Mouse (Mus musculus): ENCODE measurements at regions not wholly inside any gene's neighbourhood (a gene's known extent, or its start where the extent isn't known, plus 50 kb on each side); places are given as distances from the start of the nearest gene placed in this dataset.

DNA sequence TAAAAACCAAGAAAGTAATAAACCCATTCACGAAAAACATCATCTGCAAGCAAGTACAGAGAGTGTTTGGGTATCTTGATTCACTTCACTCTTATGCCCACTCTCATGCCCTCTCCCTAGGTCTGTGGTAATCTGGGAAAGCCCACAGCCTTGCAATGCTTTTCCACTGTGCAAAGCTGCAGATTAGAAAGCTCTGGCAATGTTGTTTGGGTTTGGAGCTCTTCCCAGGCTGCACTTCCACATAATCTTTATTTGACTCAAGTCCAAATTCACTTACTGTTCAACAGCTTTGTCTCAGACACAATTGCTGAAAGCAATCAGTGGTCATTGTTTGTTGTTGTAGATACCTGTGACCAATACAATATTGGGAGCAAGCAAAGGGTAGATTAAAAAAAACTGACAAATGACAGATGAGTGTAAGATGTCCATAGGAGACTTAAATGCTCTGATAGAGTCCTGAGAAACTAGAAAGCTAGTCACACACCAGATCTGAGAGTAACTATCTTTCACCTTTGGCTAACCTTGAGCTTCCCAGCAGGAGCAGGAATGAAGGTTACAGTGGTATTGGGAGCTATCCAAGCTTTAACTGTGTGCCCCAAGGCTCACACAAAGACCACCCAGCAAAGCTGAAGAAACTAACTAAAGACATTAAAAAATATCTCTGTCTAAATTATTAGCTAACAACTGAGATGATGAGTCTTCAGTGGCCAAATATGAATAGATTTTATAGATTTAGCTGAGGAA lies 325.7 kb upstream of the Klf12 start:
- DNase-seq (ENCODE audit: low read depth, low spot score) = no peak

DNA sequence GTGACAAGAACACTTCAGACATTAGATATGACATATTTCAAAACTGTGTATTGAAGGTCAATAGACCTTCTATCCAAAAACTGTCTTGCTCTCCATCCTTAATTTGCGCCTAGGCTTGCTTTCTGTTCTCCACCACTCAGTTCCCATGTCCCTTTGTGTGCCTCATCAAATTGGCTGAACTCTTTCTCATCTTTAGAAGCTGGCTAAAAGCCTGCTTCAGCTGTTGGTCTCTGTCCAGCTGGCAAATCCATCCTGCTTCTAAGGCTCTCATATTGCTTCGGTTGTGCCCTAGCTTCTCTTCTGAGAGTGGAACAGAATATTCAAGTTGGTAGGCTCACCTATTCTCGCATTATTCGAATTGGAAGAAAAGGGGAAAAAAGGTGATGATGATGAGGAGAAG lies 322.6 kb upstream of the Klf12 start:
- DNase-seq (ENCODE audit: low read depth, low spot score) = no peak

DNA sequence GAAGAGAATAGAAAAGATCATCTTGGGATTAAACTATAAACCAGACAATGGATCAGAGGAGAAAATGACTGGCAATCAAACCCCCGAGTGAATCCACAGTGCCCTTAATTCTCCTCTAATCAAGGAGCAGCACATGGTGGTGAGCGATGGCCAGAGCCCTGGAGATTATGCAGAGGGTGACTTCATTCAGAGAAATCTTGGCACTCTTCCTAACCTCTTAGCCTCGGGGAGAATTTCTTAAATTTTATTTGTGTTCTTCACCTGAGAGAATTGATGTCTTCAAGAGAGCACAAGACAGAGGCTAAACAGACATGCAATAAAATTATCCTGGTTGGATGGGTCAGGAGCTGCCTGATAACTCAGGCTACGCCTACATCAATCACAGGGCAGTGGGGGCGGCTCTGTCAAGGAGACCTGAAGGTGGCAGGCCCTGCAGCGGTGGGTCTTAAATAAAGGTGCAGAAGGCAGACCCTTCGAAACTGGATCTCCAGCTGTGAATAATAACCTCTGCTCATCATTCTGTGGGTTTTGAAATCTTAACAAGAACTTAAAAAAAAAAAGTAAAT lies 316.5 kb upstream of the Klf12 start:
- DNase-seq (ENCODE audit: low read depth, low spot score) = no peak

DNA sequence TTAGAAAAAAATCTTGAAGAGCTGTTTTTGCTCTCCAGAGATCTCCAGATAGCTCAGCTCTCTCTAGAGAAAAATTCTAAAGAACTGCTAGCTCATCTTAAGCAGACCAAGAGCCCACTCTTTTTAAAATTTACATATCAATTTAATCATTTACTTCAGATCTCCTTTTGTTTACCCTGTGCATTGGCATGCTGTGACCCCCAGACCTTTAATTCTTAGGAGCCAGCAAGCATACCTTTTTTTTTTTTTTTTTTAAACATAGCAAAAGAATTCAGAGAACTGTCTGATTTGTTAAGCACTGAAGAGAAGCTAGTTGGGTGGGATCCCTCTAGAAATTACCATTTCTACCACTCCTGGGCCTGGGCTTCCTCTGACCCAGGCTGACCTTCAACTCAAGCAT lies 285.5 kb upstream of the Klf12 start:
- DNase-seq (ENCODE audit: low read depth, low spot score) = peak; percentile 58

DNA sequence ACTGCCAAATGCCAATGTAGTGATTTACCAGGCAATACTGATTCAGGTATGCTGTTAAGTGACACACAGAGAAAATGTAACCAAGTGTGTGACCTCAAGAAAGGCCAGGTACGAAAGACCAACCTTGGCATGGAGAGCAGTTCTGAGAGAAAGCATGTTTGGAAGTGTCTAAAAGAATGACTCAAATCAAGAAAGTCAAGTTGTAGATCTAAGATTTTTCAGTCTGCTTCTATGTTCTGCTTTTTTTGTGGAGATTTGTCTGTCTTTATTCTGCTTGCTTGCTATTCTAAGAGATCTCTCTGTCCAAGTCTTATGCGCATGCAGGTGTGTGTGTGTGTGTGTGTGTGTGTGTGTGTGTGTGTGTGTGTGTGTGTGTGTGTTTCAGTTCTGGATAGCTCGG lies 277.4 kb upstream of the Klf12 start:
- no peak for DNase-seq (ENCODE audit: low read depth, low spot score)

DNA sequence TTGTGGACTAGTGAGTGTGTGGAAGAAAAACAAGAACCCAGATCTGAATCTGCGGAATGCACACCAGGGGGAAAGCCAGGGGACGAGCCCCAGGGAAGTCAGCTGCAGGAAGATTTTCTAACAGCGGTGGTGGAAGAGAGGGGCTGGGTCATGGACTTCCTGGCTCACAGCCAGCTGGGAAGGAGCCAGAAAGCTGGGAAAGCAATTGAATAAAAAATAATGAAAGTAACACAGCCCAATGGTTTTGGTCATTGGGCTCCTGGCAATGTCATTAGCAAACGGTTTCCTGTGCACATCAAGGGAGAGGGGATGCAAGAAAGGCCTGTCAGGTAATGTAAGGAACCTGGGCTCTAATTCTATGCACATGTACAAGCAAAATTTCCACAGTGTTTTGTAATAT lies 273.9 kb upstream of the Klf12 start:
- peak; percentile 31 for DNase-seq (ENCODE audit: low read depth, low spot score)

DNA sequence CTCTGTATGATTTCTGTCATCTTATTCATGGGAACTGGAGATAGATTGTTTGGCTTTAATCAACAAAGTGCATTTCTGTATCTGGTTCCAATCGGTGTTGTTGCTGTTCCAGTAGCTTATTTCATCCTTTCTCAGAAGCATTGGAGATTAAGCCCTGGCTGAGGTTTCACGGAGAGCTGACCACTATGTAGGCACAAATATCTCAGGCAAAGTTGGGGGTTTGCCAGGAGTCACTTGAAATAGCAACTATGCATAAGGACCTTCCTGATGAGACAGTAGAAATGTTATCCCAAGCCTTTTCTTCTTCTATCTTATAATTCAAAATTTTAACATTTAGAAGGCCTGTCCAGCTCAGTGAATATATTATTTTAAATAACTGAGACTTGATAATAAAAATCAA lies 268.0 kb upstream of the Klf12 start:
- no peak for DNase-seq (ENCODE audit: low read depth, low spot score)

DNA sequence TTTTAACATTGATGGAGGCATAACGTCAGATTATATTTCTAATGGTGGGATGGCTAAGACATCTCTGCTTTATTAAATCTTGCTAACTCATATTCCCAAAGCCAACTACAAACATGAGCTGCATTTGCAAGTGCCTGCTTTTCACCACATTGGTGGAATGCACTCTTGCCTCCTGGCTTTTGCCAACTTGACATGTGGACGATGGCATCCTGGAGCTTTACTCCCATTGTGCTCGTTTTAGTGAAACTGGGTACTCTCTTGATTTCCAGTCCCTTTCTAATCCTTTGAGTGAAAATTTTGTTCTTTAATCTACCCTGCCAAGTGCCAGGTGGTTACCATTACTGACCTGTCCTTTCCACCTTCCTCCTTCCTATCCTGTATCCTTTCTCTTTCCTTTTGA lies 265.8 kb upstream of the Klf12 start:
- no peak for DNase-seq (ENCODE audit: low read depth, low spot score)

DNA sequence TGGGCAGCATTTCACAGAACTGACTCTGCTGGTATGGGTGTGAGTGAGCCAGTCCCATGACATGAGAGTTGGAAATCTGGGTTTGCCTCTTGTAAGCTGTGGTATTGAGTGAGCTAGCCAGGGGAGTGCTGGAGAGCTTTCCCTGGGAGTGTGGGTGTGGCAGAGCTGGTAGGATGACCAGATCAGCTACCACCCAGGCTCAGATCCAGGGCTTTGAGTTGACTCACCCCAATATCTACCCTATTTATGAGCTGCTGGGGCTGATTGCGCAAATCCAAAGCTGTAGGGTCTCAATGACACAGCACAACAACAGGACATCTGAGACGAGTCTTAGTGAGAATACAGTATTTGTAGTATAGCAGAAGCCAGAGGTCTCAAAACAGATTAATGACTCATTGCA lies 245.7 kb upstream of the Klf12 start:
- no peak for DNase-seq (ENCODE audit: low read depth, low spot score)

DNA sequence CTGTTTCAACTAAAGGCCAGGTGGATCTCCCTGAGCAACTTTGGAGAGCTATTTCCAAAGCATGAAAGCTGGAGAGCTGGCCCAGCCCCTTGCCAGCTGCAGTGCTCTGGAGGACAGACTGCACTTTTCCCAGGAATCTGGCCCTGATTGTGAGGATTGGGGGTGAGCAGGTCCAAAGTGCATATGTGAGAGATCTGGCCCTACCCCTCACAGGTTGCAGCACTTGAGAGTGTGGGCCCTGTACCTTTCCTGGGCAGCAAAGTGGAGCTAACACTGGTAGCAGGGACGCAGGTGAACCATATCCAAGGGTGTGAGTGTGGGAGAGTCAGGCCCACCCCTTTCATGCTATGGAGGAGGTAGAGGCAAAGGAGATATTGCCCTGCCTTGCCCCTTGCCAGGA lies 245.3 kb upstream of the Klf12 start:
- no peak for DNase-seq (ENCODE audit: low read depth, low spot score)

DNA sequence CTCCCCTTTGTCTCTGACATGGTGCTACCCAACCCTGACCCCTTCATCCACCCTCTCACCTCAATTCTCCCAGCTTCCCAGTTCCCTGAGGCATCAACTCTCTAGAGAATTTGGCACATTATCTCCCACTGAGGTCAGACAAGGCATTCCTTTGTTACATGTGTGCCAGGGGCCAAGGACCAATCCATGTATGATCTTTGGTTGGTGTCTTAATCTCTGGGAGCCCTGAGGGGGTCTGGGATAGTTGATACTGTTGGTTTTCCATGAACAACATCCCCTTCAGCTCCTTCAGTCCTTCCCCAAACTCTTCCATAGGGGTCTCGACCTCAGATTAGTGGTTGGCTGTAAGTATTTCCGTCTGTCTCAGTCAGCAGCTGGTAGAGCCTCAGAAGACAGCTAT lies 224.9 kb upstream of the Klf12 start:
- DNase-seq (ENCODE audit: low read depth, low spot score) = peak; percentile 27

DNA sequence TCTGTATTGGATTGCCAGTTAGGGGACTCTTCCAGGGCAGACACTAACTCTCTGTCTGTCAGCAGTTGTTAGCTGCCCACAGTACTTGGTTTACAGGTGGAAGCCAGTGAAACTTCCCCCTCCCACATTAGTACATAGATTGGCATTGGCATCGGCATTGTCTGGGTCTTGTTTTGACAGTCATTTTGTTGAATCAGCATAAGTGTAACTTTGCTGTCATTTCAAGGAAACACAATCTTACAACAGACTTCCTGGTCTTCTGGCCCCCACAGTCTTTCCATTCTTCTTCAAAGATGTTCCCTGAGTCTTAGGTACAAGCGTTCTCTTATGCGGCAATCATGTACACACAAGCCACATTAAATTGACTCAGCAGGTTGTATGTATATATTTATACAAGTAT lies 223.6 kb upstream of the Klf12 start:
- no peak for DNase-seq (ENCODE audit: low read depth, low spot score)

DNA sequence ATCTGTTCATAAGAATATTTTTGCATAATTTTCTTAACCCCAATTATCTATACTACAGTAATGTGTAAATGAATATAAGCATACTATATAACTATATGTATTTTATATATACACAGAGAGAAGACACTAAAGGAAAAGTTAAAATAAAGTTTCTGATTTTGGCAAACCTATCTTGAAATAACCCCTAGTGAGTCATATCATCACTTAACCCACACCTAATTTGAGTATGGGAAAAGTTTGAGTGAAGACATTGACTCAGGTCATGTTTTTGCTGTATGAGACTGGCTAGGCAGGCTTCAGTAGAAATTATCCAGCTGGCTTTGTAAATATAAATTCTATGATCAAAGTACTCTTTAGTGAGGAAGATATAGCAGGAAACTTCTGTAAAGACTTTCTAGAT lies 223.1 kb upstream of the Klf12 start:
- no peak for DNase-seq (ENCODE audit: low read depth, low spot score)

DNA sequence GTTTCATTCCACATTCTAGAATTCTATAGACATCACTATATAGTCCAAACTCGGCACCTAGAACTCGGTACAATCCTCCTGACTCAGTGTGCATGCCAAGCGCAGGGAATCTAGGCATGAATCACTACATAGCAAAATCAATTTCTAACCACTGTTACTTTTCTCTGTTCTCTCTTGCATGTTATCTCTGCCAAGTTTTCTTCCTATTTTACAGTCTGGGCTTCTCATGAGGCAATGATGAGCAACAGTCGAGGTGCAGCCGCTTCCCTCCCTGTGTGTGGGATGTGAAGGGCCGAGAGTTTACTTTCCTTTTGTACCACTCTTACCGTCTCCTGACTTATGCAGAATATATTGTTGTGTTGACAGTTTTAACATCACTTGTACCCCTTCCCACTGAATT lies 204.4 kb upstream of the Klf12 start:
- no peak for DNase-seq (ENCODE audit: low read depth, low spot score)

DNA sequence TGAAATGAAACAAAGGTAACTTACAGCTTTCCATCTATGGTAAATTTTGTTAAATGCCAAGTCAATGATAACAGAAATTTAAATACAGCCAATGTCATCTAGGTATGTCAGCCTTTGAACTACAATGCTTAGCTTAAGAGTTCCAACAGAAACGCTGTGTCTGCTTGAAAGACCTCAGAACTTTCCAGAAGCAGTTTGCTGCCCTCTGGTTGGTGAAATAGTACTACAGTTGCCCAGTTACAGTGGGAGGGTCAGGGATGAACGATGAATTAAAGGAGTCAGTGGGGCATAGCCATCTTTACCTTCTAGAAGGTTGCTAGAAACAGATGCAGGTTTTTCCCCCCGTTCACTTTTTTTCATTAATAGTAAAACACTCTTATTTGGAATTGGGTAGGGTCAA lies 201.0 kb upstream of the Klf12 start:
- DNase-seq (ENCODE audit: low read depth, low spot score) = peak; percentile 60

DNA sequence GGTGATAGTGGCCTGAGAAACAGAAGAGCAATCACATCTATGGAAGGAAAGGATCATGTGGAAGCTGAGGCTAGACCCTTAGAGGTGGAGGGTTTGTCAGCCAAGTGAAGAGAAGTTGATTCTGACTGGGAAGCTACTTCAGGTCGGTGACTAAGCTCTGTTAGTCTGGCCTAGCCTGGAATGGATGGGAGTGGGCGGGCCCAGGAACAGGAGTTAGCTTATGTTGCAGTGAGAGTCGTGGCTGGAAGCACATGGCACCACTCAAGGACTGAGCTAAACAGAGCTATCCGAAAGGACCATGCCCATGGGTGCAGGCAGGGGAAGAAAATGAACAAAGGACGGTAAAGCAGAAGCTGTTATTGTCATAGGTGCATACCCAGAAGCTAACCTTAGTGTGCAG lies 199.6 kb upstream of the Klf12 start:
- DNase-seq (ENCODE audit: low read depth, low spot score) = peak; percentile 42

DNA sequence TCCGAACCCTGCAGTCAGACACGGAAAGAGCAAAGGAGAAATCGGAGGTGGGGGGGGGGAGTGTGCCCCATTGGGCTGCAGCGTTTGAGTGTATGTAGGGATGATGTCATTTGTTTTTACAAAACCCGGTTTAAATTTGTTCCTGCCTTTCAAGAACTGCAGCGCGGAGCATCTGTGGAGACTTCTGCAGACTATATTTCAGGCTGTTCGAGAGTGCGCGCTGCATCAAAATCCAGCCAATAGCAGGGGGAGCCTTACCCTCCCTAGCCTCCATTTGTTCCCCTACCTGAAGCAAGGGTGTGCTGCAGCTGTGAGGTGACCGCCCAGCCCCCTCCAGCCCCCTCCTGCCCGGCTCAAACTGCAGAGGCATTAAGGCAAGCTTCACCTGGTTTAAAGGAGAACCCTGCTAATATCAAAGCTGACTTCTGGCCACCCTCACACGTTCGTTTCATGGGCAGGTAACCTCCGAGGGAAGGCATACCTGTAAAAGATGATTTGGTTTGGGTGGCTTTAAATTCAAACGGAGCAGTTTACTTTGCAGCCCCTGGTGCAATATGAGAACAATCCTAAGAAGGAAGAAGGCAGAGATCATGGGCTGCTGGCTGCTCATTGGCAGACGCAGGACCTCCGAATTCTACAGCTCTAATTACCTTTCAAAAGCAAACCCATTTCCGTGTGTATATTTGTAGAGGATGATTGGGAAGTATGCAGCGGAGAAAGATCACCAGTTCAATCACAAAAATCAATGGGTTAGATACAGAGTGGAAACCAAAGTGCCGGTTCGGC lies 193.3 kb upstream of the Klf12 start:
- DNase-seq (ENCODE audit: low read depth, low spot score) = peak; percentile 23

DNA sequence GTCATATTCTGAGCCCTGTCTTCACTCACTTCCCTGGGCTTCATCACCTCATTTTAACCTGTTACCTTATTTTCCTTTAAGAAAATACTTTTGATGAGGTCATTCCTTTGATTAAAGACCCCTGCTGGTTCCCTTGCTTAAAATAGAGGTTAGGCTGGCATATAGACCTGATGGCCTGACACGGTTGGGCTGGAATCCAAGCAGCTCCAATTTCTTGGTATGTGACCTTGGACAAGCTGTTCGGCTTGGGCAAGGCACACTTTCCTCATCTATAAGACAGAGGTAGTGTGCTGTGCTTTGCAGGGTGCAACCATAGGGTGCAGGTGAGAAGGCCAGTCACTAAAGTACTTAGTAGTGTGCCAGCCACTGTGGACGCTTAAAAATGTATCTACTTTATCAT lies 183.8 kb upstream of the Klf12 start:
- DNase-seq (ENCODE audit: low read depth, low spot score) = peak; percentile 30

DNA sequence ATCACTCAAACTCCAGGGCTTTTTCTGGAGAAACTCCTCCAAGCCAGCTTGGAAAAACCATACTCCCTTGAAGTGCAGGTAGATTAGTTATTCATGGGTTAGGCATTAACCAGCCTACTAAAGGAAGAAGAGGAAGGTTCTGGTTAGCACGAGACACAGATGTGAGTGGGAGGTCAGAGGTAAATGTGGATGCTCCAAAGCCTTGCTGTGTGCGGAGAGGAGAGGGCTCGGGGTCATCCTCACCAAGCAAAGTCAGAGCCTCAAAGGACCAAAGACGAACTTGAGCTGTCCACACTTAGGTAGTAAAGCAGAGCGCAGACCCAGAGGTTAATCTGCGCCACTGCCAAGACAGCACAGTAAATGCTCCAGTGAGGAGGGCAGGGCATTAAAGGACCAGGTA lies 177.8 kb upstream of the Klf12 start:
- DNase-seq (ENCODE audit: low read depth, low spot score) = no peak

DNA sequence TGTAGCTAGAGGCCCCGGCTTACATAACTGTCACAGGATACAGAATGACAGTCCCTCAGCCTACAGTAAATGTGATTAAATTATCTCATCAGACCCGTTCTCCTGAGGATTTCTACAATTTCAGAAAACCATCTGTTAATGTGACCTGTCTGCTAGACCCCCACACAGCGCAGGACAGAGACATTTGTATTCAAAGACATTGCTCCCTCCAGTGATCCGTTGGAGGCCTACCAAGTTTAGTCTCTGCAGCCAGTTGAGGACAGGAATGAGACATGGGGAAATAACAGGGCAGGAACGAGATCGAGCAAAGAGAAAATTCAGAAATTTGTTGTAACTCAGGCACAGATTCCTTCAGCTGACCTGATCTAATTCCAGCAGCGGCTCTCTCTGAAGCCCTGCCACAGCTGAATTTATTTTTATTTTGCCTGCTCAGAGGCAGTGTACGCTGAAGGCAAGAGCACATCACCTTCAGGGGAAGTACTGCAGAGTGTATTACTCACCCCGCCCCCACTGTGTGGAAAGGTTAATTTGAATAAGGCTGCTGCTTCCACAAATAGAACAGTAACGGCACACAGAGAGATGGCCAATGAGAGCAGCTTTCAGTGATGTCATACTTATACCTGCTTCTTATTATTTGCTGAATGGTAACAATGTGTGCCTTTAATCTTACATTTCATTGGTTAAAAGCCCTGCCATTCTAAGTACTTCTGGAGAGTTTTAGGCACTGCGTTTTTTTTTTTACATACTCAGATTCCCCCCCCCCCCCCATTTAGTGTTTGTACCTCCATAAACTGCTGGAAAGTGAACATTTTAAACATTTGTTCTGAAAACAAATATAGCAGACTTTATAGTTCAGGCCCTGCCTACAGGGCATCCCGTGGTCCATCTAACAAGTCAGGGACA lies 176.9 kb upstream of the Klf12 start:
- peak; percentile 66 for DNase-seq (ENCODE audit: low read depth, low spot score)

DNA sequence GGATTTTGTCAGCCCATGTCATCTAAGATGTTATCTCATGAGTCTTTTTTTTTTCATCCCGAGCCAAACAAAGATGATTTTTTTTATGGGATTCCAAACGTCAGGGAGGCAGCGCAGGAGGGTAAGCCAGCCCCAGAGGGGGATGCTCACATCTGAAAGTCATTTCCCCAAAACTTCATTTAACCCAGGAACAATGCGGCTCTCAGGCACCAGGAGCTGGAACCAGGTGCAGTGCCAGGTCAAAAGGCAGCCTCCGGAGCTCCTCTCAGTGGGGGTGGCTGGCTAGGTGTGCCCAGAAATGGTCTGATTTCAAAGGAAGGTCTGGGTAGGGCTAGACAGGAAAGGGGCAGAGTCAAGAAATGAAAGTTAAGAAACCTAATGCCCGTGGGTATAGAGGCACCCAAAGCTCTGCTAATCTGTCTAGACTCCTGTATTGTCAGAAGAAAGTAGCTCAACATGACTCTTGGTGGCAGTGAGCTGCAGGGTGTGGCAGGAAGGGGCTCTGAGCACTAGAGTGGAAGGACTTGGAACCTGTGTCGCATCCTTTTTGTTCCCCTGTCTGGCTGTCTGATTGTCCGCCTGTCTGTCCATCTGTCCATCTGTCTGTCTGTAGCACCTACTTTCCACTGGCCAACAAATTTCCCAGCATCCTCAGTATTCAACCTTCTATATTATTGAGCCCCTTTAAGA lies 175.3 kb upstream of the Klf12 start:
- peak; percentile 40 for DNase-seq (ENCODE audit: low read depth, low spot score)

Measured in ZHBTc4 (cell line).